Mouse (Mus musculus): Measurements from ENCODE around the gene BC107364. TPM values are rescaled to one million over a fixed set of nuclear protein-coding genes. Genes with fewer than 3 reads are reported as not detected.
A peak's percentile ranks its signal among the peaks of the same experiment; 100 is the strongest.
"Not testable (repeated sequence)": the region's sequence is repeated elsewhere in the genome, so short reads cannot be mapped to it uniquely, and the experiment has no call there.

BC107364 gene
- total RNA-seq, 2 experiments from 2014 or later = not detected

- not testable (repeated sequence) for DNase-seq
Observed at GRCm38 (mm10) chr3:96451181-96451737, 847 bp downstream of the BC107364 start.

- not testable (repeated sequence) for DNase-seq
Observed at GRCm38 (mm10) chr3:96450586-96450896, 1.6 kb downstream of the BC107364 start.

- DNase-seq = not testable (repeated sequence)
Observed at GRCm38 (mm10) chr3:96449762-96450585, 2.1 kb downstream of the BC107364 start.

- DNase-seq = no peak
Observed at GRCm38 (mm10) chr3:96445436-96445835, 6.7 kb downstream of the BC107364 start.

- DNase-seq = peak; percentile 75
Observed at GRCm38 (mm10) chr3:96440578-96440977, 11.5 kb downstream of the BC107364 start.

- no peak for DNase-seq
Observed at GRCm38 (mm10) chr3:96435557-96436091, 16.5 kb downstream of the BC107364 start.

- no peak for DNase-seq
Observed at GRCm38 (mm10) chr3:96432207-96432606, 19.9 kb downstream of the BC107364 start.

GRCm38 (mm10) chr3:96429819-96430132 is 22.3 kb downstream of the BC107364 start:
- DNase-seq = no peak

GRCm38 (mm10) chr3:96428941-96429818 is 22.9 kb downstream of the BC107364 start:
- DNase-seq = no peak

- DNase-seq = peak; percentile 25
Observed at GRCm38 (mm10) chr3:96427761-96428462, 24.2 kb downstream of the BC107364 start.

GRCm38 (mm10) chr3:96427311-96427710 is 24.8 kb downstream of the BC107364 start:
- no peak for DNase-seq

GRCm38 (mm10) chr3:96426268-96426667 is 25.8 kb downstream of the BC107364 start:
- DNase-seq = no peak

- DNase-seq = not testable (repeated sequence)
Observed at GRCm38 (mm10) chr3:96424447-96424846, 27.7 kb downstream of the BC107364 start.

GRCm38 (mm10) chr3:96423889-96424288 is 28.2 kb downstream of the BC107364 start:
- no peak for DNase-seq

GRCm38 (mm10) chr3:96420796-96421195 is 31.3 kb downstream of the BC107364 start:
- DNase-seq = no peak

GRCm38 (mm10) chr3:96418902-96419301 is 33.2 kb downstream of the BC107364 start:
- not testable (repeated sequence) for DNase-seq

GRCm38 (mm10) chr3:96417850-96418815 is 34.0 kb downstream of the BC107364 start:
- peak; percentile 4 for DNase-seq

GRCm38 (mm10) chr3:96416595-96416994 is 35.5 kb downstream of the BC107364 start:
- DNase-seq = no peak

- no peak for DNase-seq
Observed at GRCm38 (mm10) chr3:96416056-96416455, 36.0 kb downstream of the BC107364 start.

- DNase-seq = no peak
Observed at GRCm38 (mm10) chr3:96414951-96415327, 37.2 kb downstream of the BC107364 start.

All from adrenal gland, postnatal 10 days (tissue).